Mouse (Mus musculus) midbrain, embryonic 11.5 days (tissue): ENCODE data around the gene Syne3. TPM values are rescaled to one million over a fixed set of nuclear protein-coding genes. Genes with fewer than 3 reads are reported as not detected.

ENCODE experiments used
- ATAC-seq: fragments of 200-750 bp; cut with Nextera tagmentation; 2 replicates; pipeline ENCODE4 v1.8.0; 2017; ENCODE audit warnings: moderate TSS enrichment, moderate library complexity; ENCODE audit not compliant: low FRiP score
- DNase-seq: peaks from one replicate; pipeline ENCODE4 v3.0.0; 2015; ENCODE audit warnings: low spot score; ENCODE audit errors: missing footprints
- H3K27ac ChIP-seq: fragments of 300-500 bp; sonication (generic); 2 replicates; pipeline ENCODE4 v1.5.1; 2014; ENCODE audit warnings: low read depth, low read length
- H3K27me3 ChIP-seq: fragments of 300-500 bp; sonication (generic); 2 replicates; pipeline ENCODE4 v1.6.1; 2014; ENCODE audit warnings: mild to moderate bottlenecking, low read length, moderate library complexity, mixed read lengths; ENCODE audit not compliant: control insufficient read depth, insufficient read depth
- H3K36me3 ChIP-seq: fragments of 300-500 bp; sonication (generic); 2 replicates; pipeline ENCODE4 v1.6.1; 2014; ENCODE audit warnings: mild to moderate bottlenecking, low read length, moderate library complexity, mixed read lengths; ENCODE audit not compliant: control insufficient read depth, insufficient read depth
- H3K4me1 ChIP-seq: fragments of 300-500 bp; sonication (generic); 2 replicates; pipeline ENCODE4 v1.6.1; 2014; ENCODE audit warnings: low read length; ENCODE audit not compliant: control insufficient read depth, insufficient read depth
- H3K4me2 ChIP-seq: fragments of 300-500 bp; sonication (generic); 2 replicates; pipeline ENCODE4 v1.6.1; 2014; ENCODE audit warnings: mild to moderate bottlenecking, moderate library complexity
- H3K4me3 ChIP-seq: fragments of 300-500 bp; sonication (generic); 2 replicates; pipeline ENCODE4 v1.5.1; 2014; ENCODE audit warnings: low read depth, low read length
- H3K9ac ChIP-seq: fragments of 300-500 bp; sonication (generic); 2 replicates; pipeline ENCODE4 v1.6.1; 2014; ENCODE audit warnings: low read length
- H3K9me3 ChIP-seq: fragments of 300-500 bp; sonication (generic); 2 replicates; pipeline ENCODE4 v1.6.1; 2016; ENCODE audit warnings: low read length; ENCODE audit not compliant: control insufficient read depth
- WGBS: fragments of 180-500 bp; shearing (Covaris S2); extraction: QIAGEN DNeasy Blood & Tissue Kit; methylation state at CpG from one replicate; pipeline ENCODE4 v1.1.7; 2014; 5-methylcytosine and 5-hydroxymethylcytosine counted together
- polyA plus RNA-seq: library from polyadenylated mRNA; unstranded; fragments of >200 nt; fragmentation: Nextera tagmentation; extraction: Ambion mirVana; gene quantifications from 2 replicates; pipeline ENCODE4 v1.2.1, GENCODE M21; 2014

The Syne3 gene
- polyA plus RNA-seq, 1 experiment from 2014 or later = not detected

- ATAC-seq (peak; percentile 63), DNase-seq (peak; percentile 91)
- Histone ChIP-seq H3K4me2 (peak overlapping the region; percentile 15; the same call in 1 of the 2 replicates), H3K4me3 (no peak overlapping the region), H3K9ac (no peak overlapping the region), H3K4me1 (peaks cover 26% of the 10 kb centered on the region), H3K36me3 (no peaks in the 10 kb centered on the region), H3K27me3 (0 out of 2 replicates have a peak, but pooled peaks cover 4% of the 10 kb centered on the region), H3K9me3 (no peaks in the 10 kb centered on the region), H3K27ac (peak overlapping the region; percentile 25; the same call in 1 of the 2 replicates)
- under 1% methylated on average over 15 of the region's 15 CpGs for WGBS
These were observed 101.4 kb downstream of the Syne3 start for GRCm38 (mm10) chr12:104908024-104908781.

DNA sequence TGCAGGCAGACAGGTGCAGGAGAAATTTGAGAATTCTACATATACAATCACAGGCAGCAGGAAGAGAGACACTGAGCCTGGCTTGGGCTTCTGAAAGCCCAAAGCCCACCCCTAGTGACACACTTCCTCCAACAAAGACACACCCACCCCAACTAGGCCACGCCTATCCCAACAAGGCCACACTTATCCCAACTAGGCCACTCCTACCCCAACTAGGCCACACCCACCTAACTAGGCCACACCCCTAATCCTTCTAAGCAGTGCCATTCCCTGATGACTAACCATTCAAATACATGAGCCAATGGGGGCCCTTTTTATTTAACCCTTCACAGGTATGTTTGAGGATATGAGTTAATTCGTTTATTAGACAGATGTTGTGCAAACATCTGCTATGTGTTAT lies 102.5 kb downstream of the Syne3 start:
- H3K4me1 ChIP-seq = peaks cover 16% of the 10 kb centered on the region
- ATAC-seq (0 out of 2 replicates have a peak, but pooled peaks have one; percentile 11), DNase-seq (no peak)
- H3K4me3 ChIP-seq = no peak overlapping the region
- no peak overlapping the region for H3K9ac ChIP-seq
- H3K9me3 ChIP-seq = no peaks in the 10 kb centered on the region
- H3K36me3 ChIP-seq = no peaks in the 10 kb centered on the region
- H3K27ac ChIP-seq = no peak overlapping the region
- 0 out of 2 replicates have a peak, but pooled peaks cover 4% of the 10 kb centered on the region for H3K27me3 ChIP-seq
- H3K4me2 ChIP-seq = no peak overlapping the region
- WGBS = 86% methylated on average over 2 of the region's 2 CpGs

DNA sequence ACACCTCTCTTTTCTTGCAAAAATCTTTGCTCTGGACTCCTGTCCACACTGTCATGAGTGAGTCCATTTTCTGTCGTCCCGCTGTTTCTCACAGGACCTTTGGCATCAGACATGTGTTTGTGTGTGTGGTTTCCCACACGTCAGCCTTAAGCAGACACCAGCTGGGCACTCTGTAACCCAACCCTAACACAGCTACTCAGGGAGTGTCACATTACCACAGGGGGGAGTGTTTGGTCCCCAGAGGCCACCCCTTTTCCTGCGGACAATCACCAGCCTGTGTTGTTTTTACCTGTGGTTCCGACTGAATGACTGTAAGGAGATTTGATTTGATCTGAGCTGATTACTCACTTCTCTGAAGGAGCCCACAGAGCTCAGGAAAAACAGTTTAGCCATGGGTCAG lies 105.5 kb downstream of the Syne3 start:
- Histone ChIP-seq H3K4me3 (no peak overlapping the region), H3K4me2 (no peak overlapping the region), H3K27ac (no peak overlapping the region), H3K9ac (no peak overlapping the region), H3K27me3 (0 out of 2 replicates have a peak, but pooled peaks cover 4% of the 10 kb centered on the region), H3K36me3 (no peaks in the 10 kb centered on the region), H3K9me3 (no peaks in the 10 kb centered on the region), H3K4me1 (peaks cover 15% of the 10 kb centered on the region)
- WGBS = 33% methylated on average over 5 of the region's 5 CpGs
- ATAC-seq = no peak
- no peak for DNase-seq

DNA sequence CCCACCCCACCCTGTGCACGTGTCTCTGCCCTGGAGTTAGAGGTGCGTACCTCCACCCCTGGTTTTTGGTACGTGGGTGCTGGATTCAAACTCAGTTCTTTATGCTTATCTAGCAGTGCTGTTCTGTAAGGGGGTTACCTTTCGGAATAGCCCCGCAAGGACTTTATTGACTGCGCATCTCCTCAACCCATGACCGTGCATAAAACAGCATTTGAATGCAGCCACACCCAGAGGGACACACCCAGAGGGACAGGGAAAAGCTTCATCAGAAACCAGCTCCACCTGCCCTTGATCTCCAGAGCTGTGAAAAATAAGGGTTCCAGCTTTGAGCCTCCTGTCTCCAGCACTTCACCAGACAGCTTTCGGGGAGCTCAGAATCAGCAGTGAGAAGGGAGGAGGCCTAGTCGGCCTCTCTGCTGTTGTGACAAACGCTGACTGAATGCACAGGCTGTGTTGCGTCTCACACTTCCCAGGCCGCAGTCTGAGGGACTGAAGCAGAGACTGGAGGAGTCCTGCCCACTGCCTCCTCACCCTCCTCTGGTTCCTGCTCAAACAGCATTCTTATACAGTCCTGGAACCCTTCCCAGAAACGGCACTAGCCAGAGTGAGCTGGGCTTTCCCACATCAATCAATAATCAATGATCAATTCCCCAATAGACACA lies 107.1 kb downstream of the Syne3 start:
- H3K9ac ChIP-seq = no peak overlapping the region
- no peak for DNase-seq
- no peak for ATAC-seq
- H3K36me3 ChIP-seq = no peaks in the 10 kb centered on the region
- no peaks in the 10 kb centered on the region for H3K4me1 ChIP-seq
- WGBS = 84% methylated on average over 13 of the region's 13 CpGs
- 0 out of 2 replicates have a peak, but pooled peaks cover 4% of the 10 kb centered on the region for H3K27me3 ChIP-seq
- no peak overlapping the region for H3K4me2 ChIP-seq
- no peak overlapping the region for H3K27ac ChIP-seq
- H3K9me3 ChIP-seq = no peaks in the 10 kb centered on the region
- no peak overlapping the region for H3K4me3 ChIP-seq

DNA sequence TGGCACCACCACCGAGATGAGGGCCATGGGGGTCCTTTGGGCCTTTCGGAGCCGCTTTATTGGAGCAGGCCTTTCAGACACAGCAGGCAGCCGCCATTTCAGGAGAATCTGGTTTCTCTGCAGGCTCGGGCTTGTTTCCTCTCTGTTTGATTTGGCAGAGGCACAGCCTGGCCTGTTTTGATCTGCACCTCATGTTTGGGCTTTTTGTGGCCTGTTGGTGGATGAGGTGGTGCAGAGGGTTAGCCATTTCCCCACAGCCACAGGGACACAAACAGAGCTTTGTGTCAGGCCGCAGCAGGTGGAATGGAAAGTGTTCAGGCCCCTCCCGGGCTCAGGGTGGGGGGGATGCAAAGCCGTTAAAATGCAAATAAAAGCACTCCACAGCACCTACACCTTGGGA lies 108.3 kb downstream of the Syne3 start:
- ATAC-seq (0 out of 2 replicates have a peak, but pooled peaks have one; percentile 3), DNase-seq (no peak)
- H3K9ac ChIP-seq = no peak overlapping the region
- H3K27ac ChIP-seq = no peak overlapping the region
- no peak overlapping the region for H3K4me3 ChIP-seq
- WGBS = 37% methylated on average over 8 of the region's 8 CpGs
- peaks cover 6% of the 10 kb centered on the region; the same call in 1 of the 2 replicates for H3K4me1 ChIP-seq
- H3K27me3 ChIP-seq = 0 out of 2 replicates have a peak, but pooled peaks cover 4% of the 10 kb centered on the region
- no peaks in the 10 kb centered on the region for H3K36me3 ChIP-seq
- no peaks in the 10 kb centered on the region for H3K9me3 ChIP-seq
- H3K4me2 ChIP-seq = no peak overlapping the region

DNA sequence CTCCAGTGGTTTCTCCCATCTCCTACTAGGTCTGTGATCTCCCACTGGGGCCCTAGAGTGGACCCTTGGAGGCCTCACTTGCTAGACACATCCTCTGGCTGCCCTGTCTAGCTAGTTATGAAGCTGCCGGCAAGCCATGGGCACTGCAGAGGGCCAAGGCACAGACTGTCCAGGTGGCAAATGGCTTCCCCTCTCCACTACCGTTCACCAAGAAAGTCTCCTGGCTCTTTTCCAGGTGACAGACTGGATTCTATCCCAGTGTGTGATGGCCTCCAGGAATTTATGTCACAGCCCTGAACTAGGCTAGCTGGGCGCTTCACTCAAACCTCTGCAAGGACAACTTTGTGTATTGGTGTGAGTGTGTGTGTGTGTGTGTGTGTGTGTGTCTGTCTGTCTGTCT lies 109.8 kb downstream of the Syne3 start:
- no peak overlapping the region for H3K9ac ChIP-seq
- H3K9me3 ChIP-seq = no peaks in the 10 kb centered on the region
- ATAC-seq (no peak), DNase-seq (no peak)
- H3K4me2 ChIP-seq = no peak overlapping the region
- 0 out of 2 replicates have a peak, but pooled peaks cover 2% of the 10 kb centered on the region for H3K27me3 ChIP-seq
- no peak overlapping the region for H3K27ac ChIP-seq
- WGBS = 89% methylated on average over 3 of the region's 3 CpGs
- no peak overlapping the region for H3K4me3 ChIP-seq
- H3K4me1 ChIP-seq = peaks cover 6% of the 10 kb centered on the region; the same call in 1 of the 2 replicates
- H3K36me3 ChIP-seq = no peaks in the 10 kb centered on the region

- H3K9me3 ChIP-seq = no peaks in the 10 kb centered on the region
- no peak overlapping the region for H3K4me2 ChIP-seq
- 65% methylated on average over 11 of the region's 11 CpGs for WGBS
- ATAC-seq = no peak
- H3K4me3 ChIP-seq = no peak overlapping the region
- no peaks in the 10 kb centered on the region for H3K36me3 ChIP-seq
- DNase-seq = no peak
- peaks cover 6% of the 10 kb centered on the region; the same call in 1 of the 2 replicates for H3K4me1 ChIP-seq
- no peak overlapping the region for H3K27ac ChIP-seq
- no peaks in the 10 kb centered on the region for H3K27me3 ChIP-seq
- no peak overlapping the region for H3K9ac ChIP-seq
These were observed 110.4 kb downstream of the Syne3 start for GRCm38 (mm10) chr12:104899161-104899560.

- Histone ChIP-seq H3K4me1 (peaks cover 6% of the 10 kb centered on the region; the same call in 1 of the 2 replicates), H3K4me3 (no peak overlapping the region), H3K36me3 (no peaks in the 10 kb centered on the region), H3K27ac (no peak overlapping the region), H3K9me3 (no peaks in the 10 kb centered on the region), H3K4me2 (no peak overlapping the region), H3K27me3 (no peaks in the 10 kb centered on the region), H3K9ac (no peak overlapping the region)
- ATAC-seq (no peak), DNase-seq (no peak)
- WGBS = 75% methylated on average over 9 of the region's 9 CpGs
These were observed 110.9 kb downstream of the Syne3 start for GRCm38 (mm10) chr12:104898718-104899117.
